Mouse (Mus musculus): ENCODE measurements around the gene Cntn4. TPM values are rescaled to one million over a fixed set of nuclear protein-coding genes. Genes with fewer than 3 reads are reported as not detected.

The Cntn4 gene
- polyA plus RNA-seq, 1 experiment from 2014 or later = 0.77 TPM

DNA sequence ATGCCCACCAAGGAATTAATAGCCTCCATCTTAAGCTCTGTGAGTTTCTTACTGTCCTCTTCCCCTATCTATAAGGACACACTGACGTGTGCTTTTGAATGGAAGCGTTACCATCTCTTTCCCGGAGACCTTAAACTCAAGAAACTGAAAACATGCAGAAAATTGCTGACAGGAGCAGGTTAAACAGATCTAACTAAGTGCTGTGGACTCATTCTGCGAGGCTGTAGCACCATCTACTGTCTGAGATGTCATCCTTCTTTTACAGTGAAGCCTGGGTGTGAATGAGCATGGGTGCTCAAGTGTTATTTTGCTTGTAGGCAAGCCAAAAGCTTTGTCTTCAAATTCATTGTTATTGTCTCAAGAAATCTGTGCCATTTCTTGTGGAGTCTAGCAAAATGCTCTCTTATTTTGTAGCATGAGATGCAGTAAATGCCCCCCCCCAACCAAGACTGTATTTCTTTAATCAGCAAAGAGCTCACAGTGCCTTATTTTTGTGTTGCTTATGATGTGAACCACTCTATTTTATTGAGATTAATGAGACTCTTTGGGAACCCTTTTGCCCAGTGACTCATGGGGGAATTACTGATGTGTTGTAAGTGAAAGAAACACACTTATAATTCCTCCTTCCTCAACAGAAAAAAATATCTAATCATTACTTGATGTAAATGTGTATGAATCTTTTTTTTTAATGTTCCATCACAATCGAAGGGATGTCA is 968.2 kb downstream of the Cntn4 start:
- Histone ChIP-seq H3K27me3 (replicated peaks) (no peaks in the 10 kb centered on the region), H3K4me2 (replicated peaks) (no peak overlapping the region), H3K27ac (no peak overlapping the region), H3K4me1 (replicated peaks) (no peaks in the 10 kb centered on the region), H3K9ac (no peak overlapping the region), H3K4me3 (replicated peaks) (no peak overlapping the region), H3K36me3 (no peaks in the 10 kb centered on the region), H3K9me3 (no peaks in the 10 kb centered on the region)
- 39% methylated on average over 5 of the region's 5 CpGs for WGBS
- ATAC-seq = no peak

DNA sequence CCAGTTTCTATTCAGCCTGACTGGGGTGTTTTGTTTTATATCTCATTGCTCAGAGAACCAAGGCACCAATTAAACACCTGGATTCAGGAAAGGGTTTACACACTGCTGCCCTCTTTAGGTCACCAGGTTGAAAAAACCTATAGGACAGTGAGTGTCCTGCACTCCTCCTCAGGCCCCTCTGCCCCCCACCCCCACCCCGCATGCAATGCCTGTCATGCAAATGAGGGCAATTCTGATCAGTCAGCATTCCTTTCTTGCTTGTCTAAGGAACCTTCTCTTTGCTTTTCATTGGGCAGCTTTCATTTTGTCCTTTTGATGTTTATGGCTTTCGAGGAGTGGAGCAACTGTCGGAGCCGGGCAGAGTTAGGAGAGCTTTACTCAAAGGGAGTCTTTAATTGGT is 969.5 kb downstream of the Cntn4 start:
- Histone ChIP-seq H3K27ac (no peak overlapping the region), H3K4me3 (replicated peaks) (no peak overlapping the region), H3K27me3 (replicated peaks) (no peaks in the 10 kb centered on the region), H3K4me1 (replicated peaks) (no peaks in the 10 kb centered on the region), H3K4me2 (replicated peaks) (no peak overlapping the region), H3K36me3 (no peaks in the 10 kb centered on the region), H3K9me3 (no peaks in the 10 kb centered on the region), H3K9ac (no peak overlapping the region)
- ATAC-seq = no peak
- WGBS = 28% methylated on average over 4 of the region's 4 CpGs

DNA sequence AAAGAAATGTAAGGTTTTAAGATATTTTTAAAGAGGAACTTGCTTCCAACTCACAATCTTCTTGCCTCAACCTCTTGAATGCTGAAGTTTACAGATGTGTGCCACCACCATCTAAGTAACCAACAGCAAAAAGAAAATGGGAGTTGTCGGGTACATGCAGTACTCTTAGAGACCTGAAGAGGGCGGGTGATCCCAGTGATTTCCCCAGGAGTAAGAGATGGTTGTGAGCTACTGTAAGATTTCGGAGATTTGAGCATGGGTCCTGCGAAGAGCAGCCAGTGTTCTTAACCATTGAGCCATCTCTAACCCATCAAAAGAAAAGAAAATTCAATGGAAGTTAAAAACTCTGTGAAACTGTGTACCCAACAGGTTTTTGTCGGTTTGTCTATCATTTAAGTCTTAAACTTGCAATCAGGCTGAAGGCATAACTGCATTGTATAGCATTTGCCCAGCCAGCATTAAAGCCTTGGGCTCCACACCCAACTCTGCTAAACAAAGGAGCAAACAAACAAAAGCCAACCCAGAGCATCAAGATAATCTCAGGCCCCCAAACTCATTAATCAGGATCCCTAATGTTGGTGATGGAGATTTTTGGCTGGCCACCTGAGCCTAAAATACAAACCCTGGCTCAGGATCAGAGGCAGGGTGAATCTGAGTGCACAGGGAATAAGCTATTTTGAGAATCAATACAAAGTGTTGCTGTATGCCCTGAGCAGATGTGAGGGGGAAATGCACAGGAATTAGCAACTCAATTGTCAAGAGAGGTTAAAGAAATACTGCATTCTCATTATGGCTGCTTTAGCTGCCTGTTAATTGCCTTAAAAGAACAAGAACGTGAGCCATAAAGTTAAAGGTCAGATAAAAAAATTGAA is 986.6 kb downstream of the Cntn4 start:
- no peak overlapping the region for H3K4me3 ChIP-seq (replicated peaks)
- H3K9me3 ChIP-seq = no peaks in the 10 kb centered on the region
- no peak overlapping the region for H3K4me2 ChIP-seq (replicated peaks)
- no peaks in the 10 kb centered on the region for H3K4me1 ChIP-seq (replicated peaks)
- H3K9ac ChIP-seq = no peak overlapping the region
- ATAC-seq = no peak
- H3K27me3 ChIP-seq (replicated peaks) = no peaks in the 10 kb centered on the region
- H3K36me3 ChIP-seq = no peaks in the 10 kb centered on the region
- H3K27ac ChIP-seq = no peak overlapping the region
- 38% methylated on average over 6 of the region's 6 CpGs for WGBS

DNA sequence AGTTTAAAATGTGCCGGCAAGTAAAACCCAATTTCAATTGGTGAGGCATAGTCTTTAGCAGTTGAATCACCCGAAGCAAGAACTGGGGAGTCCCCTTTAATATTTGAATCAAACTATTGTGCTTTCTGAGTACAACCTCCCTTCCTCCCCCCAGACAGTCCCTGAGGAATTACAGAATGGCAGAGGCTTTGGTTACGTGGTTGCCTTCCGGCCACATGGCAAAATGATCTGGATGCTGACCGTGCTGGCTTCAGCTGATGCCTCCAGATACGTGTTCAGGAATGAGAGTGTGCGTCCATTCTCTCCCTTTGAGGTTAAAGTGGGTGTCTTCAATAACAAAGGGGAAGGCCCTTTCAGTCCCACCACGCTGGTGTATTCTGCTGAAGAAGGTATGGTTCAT is 998.1 kb downstream of the Cntn4 start:
- ATAC-seq = no peak
- no peak overlapping the region for H3K9ac ChIP-seq
- H3K27ac ChIP-seq = no peak overlapping the region
- H3K27me3 ChIP-seq (replicated peaks) = no peaks in the 10 kb centered on the region
- H3K9me3 ChIP-seq = no peaks in the 10 kb centered on the region
- H3K4me3 ChIP-seq (replicated peaks) = no peak overlapping the region
- H3K4me1 ChIP-seq (replicated peaks) = no peaks in the 10 kb centered on the region
- 84% methylated on average over 8 of the region's 8 CpGs for WGBS
- H3K4me2 ChIP-seq (replicated peaks) = no peak overlapping the region
- H3K36me3 ChIP-seq = no peaks in the 10 kb centered on the region

DNA sequence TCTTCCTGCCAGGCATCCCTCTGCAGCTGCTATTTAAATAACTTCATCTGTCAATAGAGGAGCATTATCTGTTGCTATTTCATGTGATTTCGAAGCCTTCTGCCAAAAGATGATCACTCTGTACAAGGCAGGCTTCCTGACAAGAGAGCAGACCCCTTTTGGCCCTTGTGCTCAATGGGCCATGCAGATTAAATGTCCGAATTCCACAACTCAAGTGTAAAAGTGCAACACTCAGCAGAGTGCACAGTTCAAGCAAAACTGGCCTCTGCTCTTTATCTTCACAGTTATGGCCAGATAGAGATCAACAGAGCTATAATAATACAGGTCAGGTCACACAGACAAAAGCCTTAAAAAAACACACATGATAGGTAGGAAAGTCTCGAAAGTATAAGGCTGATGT is 1024.5 kb downstream of the Cntn4 start:
- no peak overlapping the region for H3K4me3 ChIP-seq (replicated peaks)
- 52% methylated on average over 3 of the region's 3 CpGs for WGBS
- no peak overlapping the region for H3K4me2 ChIP-seq (replicated peaks)
- no peaks in the 10 kb centered on the region for H3K27me3 ChIP-seq (replicated peaks)
- no peaks in the 10 kb centered on the region for H3K4me1 ChIP-seq (replicated peaks)
- H3K27ac ChIP-seq = no peak overlapping the region
- no peak overlapping the region for H3K9ac ChIP-seq
- no peaks in the 10 kb centered on the region for H3K9me3 ChIP-seq
- H3K36me3 ChIP-seq = no peaks in the 10 kb centered on the region
- no peak for ATAC-seq

DNA sequence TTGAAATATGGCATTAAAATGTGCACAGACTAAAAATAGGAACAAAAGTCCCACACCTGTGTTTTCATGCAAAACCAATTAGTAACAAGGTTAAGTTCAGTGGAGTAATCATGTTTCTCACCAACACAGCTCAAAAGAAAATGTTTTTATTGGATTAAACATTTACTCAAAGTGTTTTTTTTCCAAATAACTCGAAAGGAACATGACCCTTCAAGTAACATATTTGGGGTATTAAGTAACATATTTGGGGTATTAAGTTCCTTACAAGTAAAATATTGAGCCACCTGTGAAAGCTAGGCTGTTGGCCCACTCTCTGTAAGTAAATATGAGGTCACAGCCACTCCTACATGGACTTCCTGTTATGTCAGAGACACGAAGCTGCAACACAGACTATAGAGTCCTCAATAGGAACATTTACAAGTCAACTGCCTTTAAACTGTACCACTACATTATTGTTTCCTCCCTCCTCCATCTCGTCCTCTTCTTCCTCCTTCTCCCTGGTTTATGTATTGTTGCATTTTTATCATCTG is 1028.1 kb downstream of the Cntn4 start:
- Histone ChIP-seq H3K27me3 (replicated peaks) (no peaks in the 10 kb centered on the region), H3K4me3 (replicated peaks) (no peak overlapping the region), H3K36me3 (no peaks in the 10 kb centered on the region), H3K4me1 (replicated peaks) (no peaks in the 10 kb centered on the region), H3K9me3 (no peaks in the 10 kb centered on the region), H3K27ac (no peak overlapping the region), H3K4me2 (replicated peaks) (no peak overlapping the region), H3K9ac (no peak overlapping the region)
- 49% methylated on average over 3 of the region's 3 CpGs for WGBS
- no peak for ATAC-seq

DNA sequence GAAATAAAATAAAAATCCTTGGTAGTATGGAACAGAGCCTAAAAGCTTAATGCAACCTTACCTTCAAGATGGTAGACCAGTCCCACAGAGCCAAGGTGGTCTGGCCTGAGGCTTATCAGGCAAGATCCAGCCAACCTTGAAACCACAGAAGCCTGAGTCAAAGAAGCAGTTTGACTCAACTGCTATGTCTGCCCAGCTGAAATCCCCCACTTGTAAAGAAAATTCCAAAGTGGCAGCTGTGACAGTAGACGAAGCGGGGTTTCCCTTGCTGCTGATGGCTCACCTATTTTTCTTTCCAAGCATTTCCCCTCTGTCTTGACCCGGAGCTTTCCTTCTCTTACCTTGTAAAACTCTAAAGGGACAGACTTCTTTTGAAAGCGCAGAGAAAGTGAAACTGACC is 1048.2 kb downstream of the Cntn4 start:
- WGBS = 81% methylated on average over 4 of the region's 4 CpGs
- Histone ChIP-seq H3K27ac (no peak overlapping the region), H3K4me2 (replicated peaks) (no peak overlapping the region), H3K9me3 (no peaks in the 10 kb centered on the region), H3K27me3 (replicated peaks) (no peaks in the 10 kb centered on the region), H3K4me3 (replicated peaks) (no peak overlapping the region), H3K4me1 (replicated peaks) (no peaks in the 10 kb centered on the region), H3K9ac (no peak overlapping the region), H3K36me3 (no peaks in the 10 kb centered on the region)
- ATAC-seq = no peak

DNA sequence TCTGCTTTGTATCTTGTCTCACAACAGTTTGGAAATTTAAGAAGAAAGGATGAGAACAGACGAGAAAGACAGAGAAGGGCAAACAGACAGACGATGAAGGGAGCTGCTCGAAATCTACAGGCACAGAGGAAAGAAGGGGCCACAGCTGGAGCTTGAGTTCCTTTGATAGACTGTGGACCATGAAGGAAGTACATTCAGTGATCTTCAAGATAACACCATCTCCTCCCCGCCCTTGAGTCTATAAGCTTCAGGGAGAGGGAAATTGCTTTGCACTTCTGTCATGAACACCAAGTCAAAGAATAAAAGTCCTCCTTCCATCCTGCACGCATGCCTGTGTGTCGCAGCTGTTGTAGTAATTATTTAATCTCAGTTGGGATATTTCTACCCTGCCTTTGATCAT is 1048.6 kb downstream of the Cntn4 start:
- H3K36me3 ChIP-seq = no peaks in the 10 kb centered on the region
- WGBS = 85% methylated on average over 6 of the region's 6 CpGs
- H3K4me3 ChIP-seq (replicated peaks) = no peak overlapping the region
- no peaks in the 10 kb centered on the region for H3K4me1 ChIP-seq (replicated peaks)
- no peak overlapping the region for H3K27ac ChIP-seq
- no peaks in the 10 kb centered on the region for H3K9me3 ChIP-seq
- H3K27me3 ChIP-seq (replicated peaks) = no peaks in the 10 kb centered on the region
- no peak overlapping the region for H3K4me2 ChIP-seq (replicated peaks)
- ATAC-seq = no peak
- H3K9ac ChIP-seq = no peak overlapping the region

DNA sequence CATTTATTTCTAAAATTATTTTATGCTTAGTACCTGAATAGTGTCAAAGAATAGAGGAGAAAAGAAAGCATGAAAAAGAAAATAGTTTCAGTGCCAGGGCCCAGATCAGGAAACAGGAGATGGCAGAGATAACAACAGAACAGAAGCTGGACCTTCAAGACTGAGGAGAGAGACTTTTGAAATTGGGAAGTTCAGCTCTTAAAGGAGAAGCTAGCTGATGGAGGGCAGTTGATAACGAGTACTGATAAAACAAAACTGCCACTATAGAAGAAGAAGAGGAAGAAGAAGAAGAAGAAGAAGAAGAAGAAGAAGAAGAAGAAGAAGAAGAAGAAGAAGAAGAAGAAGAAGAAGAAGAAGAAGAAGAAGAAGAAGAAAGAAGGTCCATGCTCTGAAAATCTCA is 1050.2 kb downstream of the Cntn4 start:
- no peak for ATAC-seq
- Histone ChIP-seq H3K4me1 (replicated peaks) (no peaks in the 10 kb centered on the region), H3K27ac (no peak overlapping the region), H3K36me3 (no peaks in the 10 kb centered on the region), H3K27me3 (replicated peaks) (no peaks in the 10 kb centered on the region), H3K9me3 (no peaks in the 10 kb centered on the region), H3K4me2 (replicated peaks) (no peak overlapping the region), H3K9ac (no peak overlapping the region), H3K4me3 (replicated peaks) (no peak overlapping the region)
- WGBS = 65% methylated on average over 1 of the region's 1 CpGs

DNA sequence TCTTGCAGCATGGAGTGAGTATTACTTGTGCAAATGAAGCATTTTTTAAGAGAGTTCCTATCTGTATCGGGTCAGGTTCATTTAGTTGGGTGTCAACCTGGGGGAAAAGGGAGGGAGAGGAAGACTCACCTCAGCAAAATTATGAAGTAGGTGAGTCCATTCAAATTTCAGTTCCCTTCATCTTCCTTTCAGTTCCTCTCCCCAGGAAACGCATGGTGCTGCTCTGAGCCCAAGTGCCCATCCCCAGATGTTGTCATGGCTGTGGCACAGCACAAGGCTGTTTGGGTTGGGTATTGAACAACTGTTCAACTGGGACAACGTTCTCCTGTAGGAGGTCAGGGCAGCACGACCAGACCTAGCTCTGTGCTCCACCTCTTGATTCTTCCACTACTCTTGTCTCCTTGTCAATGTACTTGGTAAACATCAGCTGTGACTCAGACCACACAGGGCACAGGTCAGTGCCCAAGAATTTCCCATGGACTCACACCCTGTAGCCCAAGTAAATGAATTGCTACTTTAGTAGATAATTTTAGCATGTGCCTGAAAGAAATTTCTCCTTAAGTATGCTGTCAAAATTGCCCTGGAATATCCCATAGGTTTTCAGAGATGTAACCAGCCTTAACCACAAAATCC is 1052.3 kb downstream of the Cntn4 start:
- Histone ChIP-seq H3K27me3 (replicated peaks) (no peaks in the 10 kb centered on the region), H3K9me3 (no peaks in the 10 kb centered on the region), H3K9ac (no peak overlapping the region), H3K27ac (no peak overlapping the region), H3K4me2 (replicated peaks) (no peak overlapping the region), H3K36me3 (no peaks in the 10 kb centered on the region), H3K4me1 (replicated peaks) (no peaks in the 10 kb centered on the region), H3K4me3 (replicated peaks) (no peak overlapping the region)
- ATAC-seq = no peak
- 76% methylated on average over 4 of the region's 4 CpGs for WGBS

DNA sequence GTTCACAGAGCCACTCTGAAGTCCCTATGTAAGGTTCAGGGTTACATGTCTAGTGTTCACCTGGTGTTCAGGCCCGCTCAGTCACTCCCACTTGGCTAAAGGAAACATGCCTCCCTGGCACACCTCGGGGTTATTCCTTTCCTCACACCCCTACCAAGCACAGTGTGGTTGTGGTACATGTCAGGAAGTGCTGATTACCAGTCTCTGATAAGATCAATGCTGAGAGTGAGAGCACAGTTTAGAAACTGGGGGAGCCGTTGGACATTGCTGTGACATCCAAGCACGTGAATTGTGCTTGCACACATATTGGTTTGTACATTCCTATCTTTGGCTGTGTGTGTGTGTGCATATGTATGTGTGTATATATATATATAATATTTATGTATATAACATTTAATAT is 1055.1 kb downstream of the Cntn4 start:
- H3K4me1 ChIP-seq (replicated peaks) = no peaks in the 10 kb centered on the region
- H3K4me2 ChIP-seq (replicated peaks) = no peak overlapping the region
- no peak for ATAC-seq
- no peaks in the 10 kb centered on the region for H3K9me3 ChIP-seq
- no peaks in the 10 kb centered on the region for H3K27me3 ChIP-seq (replicated peaks)
- no peak overlapping the region for H3K9ac ChIP-seq
- no peak overlapping the region for H3K27ac ChIP-seq
- WGBS = 81% methylated on average over 4 of the region's 4 CpGs
- no peaks in the 10 kb centered on the region for H3K36me3 ChIP-seq
- H3K4me3 ChIP-seq (replicated peaks) = no peak overlapping the region

DNA sequence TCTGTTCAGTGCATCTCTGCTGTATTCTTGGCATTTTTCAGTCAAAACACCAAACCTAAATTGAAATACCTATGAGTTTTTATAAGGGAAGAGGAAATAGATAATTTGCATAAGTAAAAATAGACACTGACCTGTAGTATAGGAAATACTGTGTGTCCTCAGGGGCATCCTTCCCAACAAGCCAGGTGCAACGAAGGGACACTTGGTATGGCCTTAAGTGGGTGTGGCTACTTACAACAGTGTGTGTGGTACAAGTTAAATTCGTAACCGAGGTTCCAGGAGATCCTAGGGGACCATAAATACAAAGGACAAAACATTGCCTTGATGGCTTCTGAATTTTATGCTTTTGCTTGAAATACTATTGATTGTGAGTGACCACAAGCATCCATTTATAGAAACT is 1060.8 kb downstream of the Cntn4 start:
- Histone ChIP-seq H3K27ac (no peak overlapping the region), H3K9me3 (no peaks in the 10 kb centered on the region), H3K4me2 (replicated peaks) (no peak overlapping the region), H3K4me3 (replicated peaks) (no peak overlapping the region), H3K4me1 (replicated peaks) (no peaks in the 10 kb centered on the region), H3K27me3 (replicated peaks) (no peaks in the 10 kb centered on the region), H3K9ac (no peak overlapping the region), H3K36me3 (no peaks in the 10 kb centered on the region)
- WGBS = 71% methylated on average over 3 of the region's 3 CpGs
- no peak for ATAC-seq
